Mouse (Mus musculus) megakaryocyte, embryonic 14.5 days (primary cell): ENCODE measurements at regions not wholly inside any gene's neighbourhood (a gene's known extent, or its start where the extent isn't known, plus 50 kb on each side); places are given as distances from the start of the nearest gene placed in this dataset.

Experiments
- FLI1 ChIP-seq: IDR thresholded peaks from 2 replicates; pipeline ENCODE4 v1.6.1; 2012; ENCODE audit warnings: low read length, inconsistent platforms, mixed read lengths
- GATA1 ChIP-seq: IDR thresholded peaks from 3 replicates; pipeline ENCODE4 v1.6.1; 2012; ENCODE audit warnings: mixed read lengths, low read length, inconsistent platforms, borderline replicate concordance

DNA sequence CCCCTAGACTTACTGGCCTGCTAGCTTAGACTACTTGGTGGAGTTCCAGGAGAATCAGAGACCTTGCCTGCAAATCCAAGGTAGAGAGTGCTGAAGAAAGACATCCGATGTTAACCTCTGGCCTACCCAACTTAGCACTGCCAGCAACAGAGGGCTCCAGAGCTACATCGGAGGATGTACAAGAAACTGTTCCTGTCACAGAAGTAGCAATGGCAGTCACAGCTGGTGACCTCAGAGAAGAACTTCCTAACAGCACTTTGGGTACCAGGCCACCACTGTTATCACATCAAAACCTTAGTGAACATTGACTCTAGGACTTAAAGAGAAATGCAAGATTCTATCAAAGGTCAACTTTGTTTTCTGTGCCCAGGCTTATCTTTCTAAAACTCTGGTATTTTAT, 180.0 kb downstream of the Sox4 start:
- TF ChIP-seq GATA1 = no peak
- no peak for TF ChIP-seq FLI1
